Mouse (Mus musculus): Measurements from ENCODE around the gene Pcsk6.

The Pcsk6 gene

GRCm38 (mm10) chr7:65946397-65946796, 84.9 kb downstream of the Pcsk6 start:
- no peak for DNase-seq

DNA sequence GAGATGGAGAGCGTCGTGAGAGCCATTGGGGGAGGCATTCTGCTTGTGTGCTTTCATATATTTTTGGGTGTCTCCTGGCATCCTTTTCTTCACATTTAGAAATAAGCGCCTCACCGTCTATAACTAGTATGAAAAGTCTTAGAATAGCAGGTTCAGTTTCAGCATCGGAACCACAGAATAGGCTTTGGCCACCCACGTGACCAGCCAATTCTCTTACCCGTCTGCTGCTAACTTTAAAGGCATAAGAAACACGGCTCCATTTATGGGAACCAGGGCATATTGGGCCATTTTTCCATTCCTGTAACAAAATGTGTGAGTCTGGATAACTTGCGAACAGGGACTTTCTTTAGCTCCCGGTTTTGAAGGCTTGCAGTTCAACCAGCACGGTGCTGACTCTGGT, 87.4 kb downstream of the Pcsk6 start:
- DNase-seq: no peak

- no peak for DNase-seq
These were observed 93.0 kb downstream of the Pcsk6 start for GRCm38 (mm10) chr7:65954583-65954982.

DNA sequence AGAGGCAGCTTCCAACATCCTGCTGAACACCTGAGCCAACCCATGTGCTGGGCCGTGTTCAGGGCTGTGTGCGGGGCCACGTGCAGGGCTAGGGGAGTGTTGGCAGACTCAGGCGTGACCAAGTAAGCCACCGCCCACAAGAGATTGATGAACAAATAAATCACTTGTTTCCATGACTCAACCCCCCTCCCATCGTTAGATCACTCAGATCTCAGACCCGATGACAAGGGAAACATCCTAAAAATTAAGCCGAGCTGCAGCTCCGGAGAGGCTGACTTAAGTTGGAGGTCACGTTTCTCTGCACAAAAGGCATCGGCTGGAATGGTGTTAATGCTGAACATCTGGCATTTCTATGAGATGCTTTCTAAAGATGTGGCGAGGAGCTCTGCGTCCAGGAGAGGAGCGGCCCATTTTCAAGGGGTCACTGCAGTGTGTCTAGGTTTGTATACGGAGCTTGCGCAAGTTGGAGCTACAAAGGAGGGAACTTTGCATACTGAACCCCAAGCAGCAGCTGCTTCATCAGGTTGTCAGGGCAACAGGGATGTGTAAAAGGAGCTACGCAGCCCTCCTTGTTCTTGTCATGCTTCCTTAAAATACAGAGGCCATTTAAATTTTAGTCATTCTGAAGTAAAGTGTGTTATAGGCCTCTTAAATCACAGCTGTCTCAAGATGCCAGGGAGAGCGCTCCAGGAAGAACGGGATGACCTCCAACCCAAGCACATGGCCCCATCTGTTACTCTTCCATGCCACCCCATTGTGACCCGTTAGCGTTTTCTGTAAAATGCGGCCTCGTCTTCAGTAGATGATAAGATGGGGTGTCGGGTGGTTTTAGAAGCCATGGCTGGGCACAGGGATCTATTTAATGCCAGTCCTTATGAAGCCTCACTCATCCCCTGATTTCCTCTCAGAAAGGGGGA, 94.0 kb downstream of the Pcsk6 start:
- DNase-seq: no peak

GRCm38 (mm10) chr7:65957245-65957644, 95.7 kb downstream of the Pcsk6 start:
- DNase-seq: no peak

- no peak for DNase-seq
These were observed 96.6 kb downstream of the Pcsk6 start for GRCm38 (mm10) chr7:65958105-65958504.

DNA sequence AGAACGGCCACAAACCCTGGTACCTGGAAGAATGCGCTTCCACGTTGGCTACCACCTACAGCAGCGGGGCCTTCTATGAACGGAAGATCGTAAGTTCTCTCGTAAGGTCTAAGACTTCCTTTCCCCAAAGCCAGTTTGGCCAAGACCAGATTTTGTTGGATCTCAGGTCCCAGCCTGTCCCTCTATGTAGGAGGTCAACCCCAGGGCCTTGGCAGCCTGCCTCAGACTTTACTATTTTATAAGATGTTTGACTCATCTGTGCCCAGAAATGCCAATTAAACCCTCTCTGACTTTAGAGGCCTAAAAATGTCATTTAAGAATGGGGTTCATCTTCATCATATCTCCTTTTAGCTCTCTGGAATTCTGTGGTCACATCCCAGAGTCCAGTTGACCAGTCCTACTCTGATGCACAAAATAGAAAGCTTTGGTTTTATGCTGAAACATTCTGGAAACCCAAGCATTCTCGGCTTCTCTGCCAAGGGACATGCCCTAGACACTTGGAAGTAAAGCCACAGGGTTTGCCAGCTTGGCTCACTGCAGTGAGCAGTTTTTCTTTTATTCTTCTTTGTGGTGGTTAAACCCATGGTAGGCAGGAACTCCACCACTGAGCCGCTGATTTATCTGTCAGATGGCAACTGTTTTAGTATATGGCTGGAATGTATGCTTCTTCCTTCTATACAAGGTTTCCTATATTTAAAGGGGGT, 97.8 kb downstream of the Pcsk6 start:
- DNase-seq: no peak

DNA sequence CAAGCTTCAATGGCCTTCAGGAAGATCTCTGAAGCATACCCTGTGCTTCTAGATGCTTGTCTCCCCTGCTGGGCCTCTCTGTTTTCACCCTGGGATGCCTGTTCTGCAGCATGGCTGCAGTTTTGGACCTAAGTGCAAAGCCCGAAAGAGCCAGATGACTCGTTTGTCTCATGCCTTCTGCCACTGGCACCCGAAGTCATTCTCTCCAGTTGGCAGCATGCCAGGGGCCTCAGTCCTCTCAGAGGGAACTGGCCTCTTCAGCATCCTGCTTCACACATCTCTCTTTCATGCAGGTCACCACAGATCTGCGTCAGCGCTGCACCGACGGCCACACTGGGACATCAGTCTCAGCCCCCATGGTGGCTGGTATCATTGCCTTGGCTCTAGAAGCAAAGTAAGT, 101.1 kb downstream of the Pcsk6 start:
- no peak for DNase-seq

- no peak for DNase-seq
These were observed 102.9 kb downstream of the Pcsk6 start for GRCm38 (mm10) chr7:65964398-65964797.

- no peak for DNase-seq
These were observed 109.8 kb downstream of the Pcsk6 start for GRCm38 (mm10) chr7:65971301-65971700.

DNA sequence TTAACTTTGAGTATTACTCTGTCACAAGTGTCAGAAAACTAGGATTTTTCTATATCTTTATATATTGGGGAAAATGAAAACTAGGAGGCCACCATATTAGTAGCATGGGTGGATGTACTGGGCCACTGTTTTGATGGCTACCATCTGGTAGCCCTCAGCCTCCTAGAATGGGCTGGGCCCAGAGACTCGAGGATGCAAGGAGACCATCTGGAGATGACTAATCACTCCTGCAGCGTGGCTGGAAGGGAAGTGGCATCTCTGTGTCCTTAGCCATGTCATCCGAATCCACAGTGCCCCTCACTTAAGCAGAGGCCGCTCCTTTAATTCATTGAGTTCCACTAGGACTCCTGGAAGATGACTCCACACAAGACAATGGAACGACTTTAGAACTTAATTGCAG, 115.8 kb downstream of the Pcsk6 start:
- DNase-seq: no peak

- DNase-seq: no peak
These were observed 116.4 kb downstream of the Pcsk6 start for GRCm38 (mm10) chr7:65977977-65978376.

DNA sequence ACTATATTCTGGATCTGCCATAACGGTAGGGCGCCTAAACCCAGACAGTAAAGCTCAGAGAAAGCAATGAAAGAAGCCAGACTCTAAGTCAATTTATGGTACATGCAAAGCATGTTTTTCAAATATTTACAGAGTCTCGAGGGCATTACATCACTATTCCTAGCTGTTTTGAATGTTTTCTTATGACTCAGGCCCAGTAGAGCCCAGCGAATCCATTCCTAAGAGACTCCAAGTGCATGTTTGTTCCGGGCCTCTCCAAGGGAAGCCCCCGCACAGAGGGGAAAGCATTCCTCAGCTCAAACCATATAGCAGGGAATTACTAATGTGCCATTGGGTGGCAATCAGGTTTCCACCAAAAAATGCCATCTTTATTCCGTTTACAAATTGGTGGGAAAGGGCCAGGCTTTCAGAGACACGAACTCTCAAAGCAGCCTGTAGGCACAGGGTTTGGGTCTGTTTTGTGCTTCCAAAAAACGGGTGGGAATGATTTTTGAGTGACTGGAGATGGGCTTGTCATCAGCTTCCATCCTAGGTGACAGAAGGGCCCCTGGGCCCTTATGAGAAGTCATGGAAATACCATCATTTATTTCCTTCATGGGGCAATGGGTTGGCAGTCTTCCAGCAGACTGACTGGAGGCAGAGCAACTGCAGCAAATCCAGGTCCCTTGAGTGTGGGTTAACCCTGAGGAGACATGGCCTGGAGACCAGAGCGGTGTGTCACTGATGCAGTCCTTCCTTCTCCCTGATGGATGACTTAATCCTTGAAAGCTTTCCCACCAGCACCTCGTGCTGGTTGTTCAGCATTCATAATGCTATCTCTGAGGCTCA, 117.7 kb downstream of the Pcsk6 start:
- DNase-seq: peak in 1 of 2 experiments; percentile 5

- no peak for DNase-seq
These were observed 118.5 kb downstream of the Pcsk6 start for GRCm38 (mm10) chr7:65980000-65980399.

DNA sequence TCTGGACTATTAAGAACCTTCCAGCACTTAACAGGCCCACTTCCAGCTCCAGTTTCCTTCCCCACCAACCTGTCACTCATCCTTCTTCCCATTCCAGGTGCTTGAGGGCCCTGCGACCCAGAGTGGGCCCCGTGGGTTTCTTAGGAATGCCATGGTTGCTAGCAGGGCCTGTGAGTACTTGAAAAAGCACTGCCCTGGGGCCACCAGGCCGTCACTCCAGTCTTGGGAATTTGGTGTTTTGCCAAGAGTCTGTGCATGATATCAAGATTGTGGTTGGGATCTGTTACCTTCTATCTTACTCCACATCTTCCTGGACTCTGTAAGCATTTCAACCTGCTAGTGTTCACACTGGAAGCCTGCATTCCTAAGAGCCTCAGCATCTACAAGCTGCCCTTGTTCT, 120.5 kb downstream of the Pcsk6 start:
- no peak for DNase-seq

GRCm38 (mm10) chr7:65988249-65988648, 126.7 kb downstream of the Pcsk6 start:
- no peak for DNase-seq

- DNase-seq: no peak
These were observed 127.2 kb downstream of the Pcsk6 start for GRCm38 (mm10) chr7:65988709-65989108.

DNA sequence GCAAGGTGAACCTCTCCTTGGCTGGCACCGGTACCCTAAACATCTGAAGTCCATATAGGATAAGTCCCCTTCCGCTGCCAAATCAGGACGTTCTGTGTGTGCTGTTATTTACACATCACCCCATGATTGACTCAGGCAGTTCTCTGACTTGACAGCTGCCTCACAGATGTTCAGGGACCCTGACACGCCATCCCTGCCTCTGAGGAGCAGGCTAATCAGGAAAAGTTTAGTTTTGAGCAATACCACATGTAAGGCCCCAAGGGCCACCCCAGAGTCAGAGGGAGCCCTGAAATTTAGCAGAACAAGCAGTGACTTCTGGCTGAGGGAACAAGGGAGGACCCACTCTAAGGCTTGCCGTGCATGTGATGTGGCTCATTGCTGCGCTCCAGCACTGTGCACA, 130.8 kb downstream of the Pcsk6 start:
- DNase-seq: no peak

GRCm38 (mm10) chr7:65993410-65993809, 131.9 kb downstream of the Pcsk6 start:
- DNase-seq: no peak

DNA sequence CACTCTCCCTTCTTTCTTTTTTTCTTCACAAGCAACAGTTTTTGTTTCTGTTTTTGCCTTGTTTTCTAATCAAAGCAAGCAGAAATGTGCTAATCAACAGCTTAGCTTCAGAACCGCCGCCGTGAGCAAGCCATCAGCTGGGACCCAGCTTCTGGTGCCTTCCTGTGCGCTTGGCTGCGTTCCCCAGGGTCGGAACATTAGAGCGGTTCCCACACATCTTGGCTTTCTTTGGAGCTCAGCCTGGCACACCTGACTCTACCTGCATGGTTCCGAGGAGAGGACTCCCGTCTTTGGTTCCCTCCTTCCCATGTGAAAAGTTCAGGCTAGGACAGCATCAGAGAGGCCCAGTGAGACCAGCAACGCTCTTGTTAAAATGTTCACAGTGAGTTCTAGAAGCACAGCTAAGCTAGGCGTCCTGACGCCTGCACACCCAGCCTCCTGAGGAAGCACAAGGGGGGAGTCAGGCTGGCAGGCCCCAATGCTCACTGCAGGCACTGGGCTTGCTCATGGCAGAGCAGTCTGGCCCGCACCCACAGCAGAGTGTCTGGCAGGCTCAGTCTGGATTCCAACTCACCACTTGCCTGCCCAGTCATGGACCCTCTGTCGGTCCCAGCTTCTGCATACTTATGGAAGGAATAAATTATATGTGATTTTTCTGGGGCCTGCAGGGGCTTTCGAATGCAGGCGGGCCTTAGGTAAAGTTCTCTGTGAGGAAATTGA, 139.7 kb downstream of the Pcsk6 start:
- no peak for DNase-seq

DNA sequence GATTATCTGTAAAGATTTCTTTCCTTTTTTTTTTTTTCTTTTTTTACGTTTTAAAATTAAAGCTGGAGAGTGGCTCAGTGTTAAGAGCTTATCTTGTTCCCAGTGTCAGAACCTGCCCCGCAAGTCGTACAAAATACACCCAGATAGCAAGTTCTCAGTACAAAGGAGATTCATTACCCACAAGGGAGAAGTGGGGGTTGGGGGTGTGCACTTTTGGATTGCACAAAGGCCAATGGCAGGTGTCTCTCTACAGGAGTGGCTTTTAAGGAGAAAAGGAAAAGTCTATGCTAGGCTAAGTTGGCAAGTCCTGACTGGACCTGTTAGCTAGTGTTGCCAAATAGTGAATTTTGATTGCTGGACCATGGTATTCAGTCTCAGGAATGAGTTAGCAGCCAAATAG, 140.3 kb downstream of the Pcsk6 start:
- DNase-seq: no peak

DNA sequence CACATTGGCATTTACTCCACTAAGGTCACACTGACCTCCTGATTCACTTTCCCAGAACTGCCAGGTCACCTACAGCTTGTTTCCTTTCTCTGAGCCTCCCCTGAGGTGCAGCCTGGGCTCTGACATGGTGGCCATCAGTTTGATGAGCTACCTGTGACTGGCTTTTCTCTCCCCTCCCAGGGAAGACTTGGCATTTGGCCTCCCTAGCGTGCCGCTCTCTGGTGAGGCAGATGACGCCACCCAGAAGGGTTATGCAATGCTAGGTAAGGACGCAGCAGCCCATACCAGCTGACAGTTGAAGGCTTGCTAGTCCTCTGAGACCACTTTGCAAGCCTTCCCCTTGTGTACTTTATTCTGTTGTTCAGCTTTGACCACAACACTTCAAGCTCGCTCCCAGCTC, 141.9 kb downstream of the Pcsk6 start:
- no peak for DNase-seq

All from kidney, adult 8-10 months (tissue).